Mouse (Mus musculus) left cerebral cortex, adult 8-10 months (tissue): ENCODE measurements at regions not wholly inside any gene's neighbourhood (a gene's known extent, or its start where the extent isn't known, plus 50 kb on each side); places are given as distances from the start of the nearest gene placed in this dataset.

Source experiments
- DNase-seq, 2 experiments: peaks; one replicate each; pipeline ENCODE4 v3.0.0; 2022; ENCODE audit warnings: low spot score in 2 of 2

DNA sequence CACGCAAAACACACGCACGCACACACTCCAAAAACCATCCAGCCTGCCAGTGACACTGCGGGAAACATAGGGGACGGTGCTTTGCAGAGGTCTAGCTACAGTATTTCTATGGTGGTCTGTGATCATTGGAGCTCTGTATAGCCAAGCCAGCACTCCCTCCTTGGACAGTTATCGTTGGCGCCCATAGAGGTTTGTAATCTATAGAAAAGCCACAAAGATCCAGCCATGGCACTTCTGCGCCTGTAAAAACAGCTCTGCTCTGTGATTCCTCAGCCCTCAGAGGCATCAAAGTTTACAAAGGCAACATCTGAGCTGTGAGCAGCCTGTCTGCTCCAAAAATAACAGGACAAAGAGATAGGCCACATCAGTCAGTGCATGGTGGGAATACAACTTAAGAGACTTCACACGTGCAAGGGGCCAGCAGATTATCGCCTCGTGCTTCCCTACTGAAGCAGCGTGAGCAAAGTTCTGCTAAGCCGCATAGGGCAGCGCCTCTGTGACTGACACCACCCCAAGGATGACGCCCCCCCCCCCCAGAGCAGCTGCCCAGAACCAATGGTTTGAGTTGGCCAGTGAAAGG, 194.7 kb downstream of the Ackr3 start:
- no peak for DNase-seq

DNA sequence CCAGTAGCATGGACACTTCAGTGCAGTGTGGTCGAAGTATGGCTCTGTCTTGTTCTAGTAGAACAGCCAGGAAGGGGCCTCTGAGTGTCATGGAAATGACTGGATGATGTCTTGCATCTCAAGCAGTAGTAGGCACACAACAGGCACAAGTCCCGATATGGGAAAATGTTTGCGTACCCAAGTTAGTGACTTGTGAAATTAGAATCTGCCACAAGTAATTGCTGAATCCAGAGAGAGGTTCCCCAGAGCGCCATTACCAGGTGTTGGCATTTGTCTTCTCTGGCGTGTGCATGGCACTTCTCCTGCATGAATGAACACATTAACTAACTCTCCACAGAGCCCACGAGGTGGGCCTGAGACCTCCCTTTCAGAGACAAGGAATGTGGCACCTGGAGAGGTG, 199.3 kb downstream of the Ackr3 start:
- no peak for DNase-seq

DNA sequence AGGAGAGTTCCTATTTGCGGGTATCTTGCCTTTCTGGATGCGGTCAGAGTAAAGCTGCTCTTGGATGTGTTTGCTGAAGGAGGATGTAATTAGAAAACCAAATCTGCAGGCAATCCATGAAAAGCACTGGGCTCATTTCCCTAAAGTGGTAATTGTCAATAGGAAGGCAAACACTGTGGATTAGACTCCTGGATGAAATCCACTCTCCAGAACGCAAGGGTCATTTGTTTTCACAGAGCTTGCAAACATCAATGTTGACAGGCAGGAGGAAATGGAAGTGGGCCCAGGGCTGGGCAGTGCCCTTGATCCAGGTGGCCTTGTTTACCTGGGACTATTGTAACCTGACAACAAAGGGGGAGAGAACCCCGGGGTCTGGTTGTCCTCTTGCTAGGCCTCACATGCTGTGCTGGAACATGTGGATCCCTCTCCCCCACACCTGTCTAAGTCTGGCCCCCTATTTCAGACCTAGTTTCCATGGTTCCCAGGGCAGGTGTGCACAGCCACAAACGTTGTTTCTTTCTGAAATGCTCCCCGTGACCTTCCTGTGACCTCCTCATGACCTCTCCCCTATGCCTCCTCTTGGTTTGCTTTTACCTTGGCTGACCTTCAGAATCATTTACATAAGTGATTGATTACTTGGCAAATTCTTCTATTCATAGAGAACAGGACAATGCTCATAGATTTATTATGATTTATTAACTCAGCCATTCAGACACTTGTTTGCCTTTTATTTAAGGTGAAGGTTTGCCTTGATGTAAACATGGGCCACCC, 197.9 kb upstream of the Cops8 start:
- no peak for DNase-seq

DNA sequence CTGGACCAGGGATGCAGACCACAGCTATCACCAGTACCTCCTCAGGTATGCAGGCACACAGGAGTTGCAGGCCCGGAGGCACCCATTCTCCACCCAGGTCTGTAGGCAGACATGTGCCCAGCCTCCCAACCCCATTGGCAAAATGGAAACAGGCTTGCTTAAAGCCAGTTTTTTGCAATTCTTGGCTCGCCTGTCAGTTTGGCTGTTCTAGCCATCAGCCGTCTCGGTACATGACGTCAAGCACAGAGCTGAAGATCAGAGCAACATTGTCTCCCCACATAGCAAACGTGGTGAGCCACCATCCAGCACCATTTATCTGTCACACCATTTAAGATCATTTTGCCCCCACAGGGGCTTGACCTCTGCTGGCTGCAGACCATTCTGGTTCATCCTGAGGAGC, 196.1 kb upstream of the Cops8 start:
- no peak for DNase-seq

DNA sequence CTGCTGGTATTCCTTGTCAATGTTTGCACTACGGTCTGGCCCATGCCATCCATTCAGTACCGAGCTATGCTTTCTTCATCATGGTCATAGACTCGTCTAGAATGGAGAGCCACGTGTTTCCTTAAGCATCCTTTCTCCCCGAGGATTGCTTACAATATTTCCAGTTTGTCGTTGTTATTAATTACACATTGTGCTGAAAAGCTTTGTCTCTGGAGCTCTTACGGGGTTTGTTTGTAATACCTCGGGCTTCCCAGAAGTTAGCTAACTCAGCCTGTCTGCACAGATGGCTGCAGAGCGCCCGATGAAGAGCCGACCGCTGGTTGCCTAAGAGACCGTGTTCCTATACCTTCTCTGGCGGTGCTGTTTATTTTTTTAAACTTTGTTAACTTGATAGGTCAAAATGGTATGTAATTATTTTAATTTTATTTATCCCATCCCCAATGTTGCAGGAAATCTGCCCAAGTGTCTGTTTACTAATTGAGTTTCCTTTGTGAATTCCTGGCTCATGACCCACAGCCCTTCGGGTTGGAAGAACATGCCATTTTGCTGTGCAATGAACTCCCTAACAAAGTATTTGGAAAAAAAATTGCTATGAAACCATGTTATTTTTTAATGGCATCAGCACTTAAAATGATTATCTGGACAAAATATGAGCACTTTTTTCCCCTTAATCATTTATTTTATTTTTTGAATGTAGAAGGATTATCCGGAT, 194.1 kb upstream of the Cops8 start:
- no peak for DNase-seq

DNA sequence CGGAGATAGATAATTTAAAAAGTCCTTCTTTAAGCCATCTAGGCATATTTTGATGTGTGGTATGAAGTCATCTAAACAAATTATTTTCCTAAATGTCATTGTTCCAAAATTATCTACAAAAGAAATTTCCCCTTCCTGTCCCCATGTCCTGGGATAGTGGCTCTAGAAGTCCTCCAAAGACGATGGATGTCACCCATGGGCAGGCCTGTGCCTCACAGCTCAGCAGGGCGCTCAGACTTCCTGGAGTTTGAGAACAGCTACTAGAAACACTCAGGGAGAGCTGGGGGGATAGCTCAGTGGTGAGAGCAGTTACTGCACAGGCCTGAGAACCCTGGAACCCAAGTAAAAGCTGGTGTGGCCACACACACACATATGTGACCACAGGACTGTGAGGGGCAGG, 193.5 kb upstream of the Cops8 start:
- DNase-seq: no peak

DNA sequence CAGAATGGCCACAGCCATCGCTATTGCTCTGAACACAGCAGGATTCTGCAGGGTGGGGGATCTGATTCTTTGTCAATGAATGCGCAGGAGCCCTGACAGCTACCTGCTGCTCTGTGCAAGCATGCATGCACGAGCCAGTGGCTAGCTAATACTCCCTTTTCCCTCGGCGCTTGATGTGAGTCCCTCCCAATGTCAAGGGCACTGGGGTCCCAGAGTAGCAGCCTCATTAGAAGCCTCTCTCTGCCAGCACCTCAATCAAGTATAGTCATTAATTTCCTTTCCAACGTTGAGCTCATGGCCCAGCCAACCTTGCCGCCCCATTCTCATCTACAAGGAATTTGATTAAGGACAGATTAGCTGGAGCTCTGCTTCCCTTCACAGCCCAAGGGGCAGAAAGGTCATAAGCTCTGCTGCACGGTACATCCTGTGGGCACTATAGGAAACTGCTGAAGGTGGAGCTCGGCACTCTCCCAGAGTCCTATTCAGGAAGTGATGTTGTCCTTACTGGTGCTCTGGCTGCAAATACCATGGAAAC, 190.2 kb upstream of the Cops8 start:
- DNase-seq: no peak

DNA sequence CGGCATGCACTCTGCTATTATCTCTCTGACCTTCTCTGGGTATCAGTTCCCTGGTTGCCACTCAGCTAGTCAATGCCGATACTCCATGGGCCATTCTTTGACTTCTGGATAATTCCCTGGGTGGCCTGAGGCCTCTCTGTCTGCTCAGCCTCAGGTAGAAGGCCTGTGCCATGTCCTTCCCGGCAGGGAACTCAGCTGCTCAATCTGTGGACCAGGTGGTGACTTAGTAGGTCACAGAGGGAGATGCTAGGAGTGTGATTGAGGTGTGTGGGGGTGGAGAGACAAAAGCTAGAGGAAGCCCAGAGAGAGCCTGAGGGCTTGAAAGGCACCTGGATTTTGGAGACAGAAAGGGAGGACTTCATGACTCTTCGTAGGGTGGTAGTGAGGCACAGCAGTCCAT, 188.0 kb upstream of the Cops8 start:
- DNase-seq: no peak

DNA sequence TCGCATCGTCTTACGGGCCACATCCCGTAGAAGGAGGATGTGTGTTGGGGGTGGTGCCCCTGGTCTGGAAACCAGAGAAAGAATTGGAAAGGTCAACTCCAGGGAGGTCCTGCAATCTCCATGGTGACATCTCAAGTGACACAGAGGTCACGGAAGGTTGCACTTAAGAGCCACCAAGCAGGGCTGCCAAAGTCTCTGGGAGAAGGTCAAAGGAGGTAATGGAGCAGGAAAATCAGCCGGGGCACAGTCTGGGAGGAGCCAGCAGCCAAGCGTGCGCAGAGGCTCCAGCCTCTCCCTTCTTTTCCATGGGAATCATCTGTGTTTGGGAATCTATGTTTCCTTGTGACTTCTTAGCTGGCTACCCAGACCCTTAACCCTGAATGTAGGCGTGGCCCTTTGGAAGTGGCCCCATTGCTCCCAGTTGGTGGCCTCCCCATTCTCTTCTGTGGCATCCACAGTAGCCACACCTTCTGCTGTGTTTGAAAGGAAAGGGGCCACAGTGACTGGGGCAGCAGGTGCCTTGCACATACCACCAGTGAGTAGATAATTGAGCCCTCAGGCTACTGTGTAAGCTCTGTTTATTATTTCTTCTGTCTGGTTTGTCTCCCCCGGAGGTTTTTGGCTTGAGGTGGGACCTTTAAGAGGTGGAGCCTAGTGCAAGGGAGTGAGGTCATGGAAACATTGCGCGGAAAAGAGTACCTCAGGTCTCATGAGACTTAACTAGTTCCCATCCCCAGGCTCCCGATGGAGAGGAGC, 178.5 kb upstream of the Cops8 start:
- DNase-seq: no peak

DNA sequence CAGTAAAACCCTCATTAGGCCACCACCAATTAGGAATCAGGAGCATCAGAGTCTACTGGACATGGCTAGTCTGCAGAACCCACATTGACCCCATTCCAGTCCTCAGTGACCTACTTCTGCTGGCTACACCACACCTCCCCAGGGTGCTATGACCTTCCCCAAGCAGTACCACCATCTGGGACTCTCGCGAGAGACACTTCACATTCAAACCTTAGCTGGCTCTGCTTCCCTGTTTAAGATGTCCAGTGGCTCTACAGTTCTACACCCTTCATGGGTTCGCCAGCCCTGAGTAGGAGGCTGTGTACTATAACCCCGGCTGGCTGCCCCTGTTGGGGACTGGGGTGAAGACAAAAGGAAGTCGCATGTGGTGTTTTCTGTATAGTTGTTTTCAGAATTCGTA, 174.4 kb upstream of the Cops8 start:
- DNase-seq: no peak

DNA sequence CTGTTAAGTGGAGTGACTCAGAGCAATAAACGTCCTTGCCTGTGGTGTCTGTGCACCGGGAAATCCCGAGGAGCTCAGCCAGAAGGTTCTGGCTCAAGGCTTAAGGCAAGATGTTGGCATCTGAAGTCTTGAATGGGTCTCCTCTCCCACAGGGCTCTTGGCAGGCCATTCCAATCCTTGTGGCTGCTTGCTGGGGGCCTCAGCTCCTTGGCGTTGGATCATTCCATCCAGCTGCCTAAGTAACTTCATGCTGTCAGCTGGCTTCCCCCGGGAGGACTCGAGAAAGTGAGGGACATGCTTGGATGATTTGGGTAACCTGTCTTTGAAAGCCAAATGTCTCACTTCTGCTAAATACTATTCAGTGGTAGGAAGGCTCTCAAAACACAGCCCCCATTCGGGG, 174.0 kb upstream of the Cops8 start:
- no peak for DNase-seq

DNA sequence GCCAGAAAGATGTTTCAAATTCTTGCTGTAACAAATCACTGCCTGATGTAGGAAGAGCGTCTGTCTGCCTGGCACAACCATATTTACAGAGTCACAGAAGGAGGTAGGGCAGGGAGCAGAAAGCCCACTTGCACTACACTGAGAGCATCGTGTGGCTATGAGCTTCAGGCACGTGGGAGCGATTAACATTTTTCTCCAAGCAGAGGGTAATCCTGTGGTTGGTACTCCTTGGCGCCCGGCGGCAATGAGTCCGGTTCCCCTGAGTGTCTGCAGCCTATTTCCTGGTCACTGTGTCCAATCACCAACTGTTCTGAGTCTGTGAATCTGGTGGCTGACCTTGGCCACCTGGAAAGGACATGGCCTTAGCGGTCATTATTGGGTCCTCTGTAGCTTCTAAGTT, 172.3 kb upstream of the Cops8 start:
- no peak for DNase-seq

DNA sequence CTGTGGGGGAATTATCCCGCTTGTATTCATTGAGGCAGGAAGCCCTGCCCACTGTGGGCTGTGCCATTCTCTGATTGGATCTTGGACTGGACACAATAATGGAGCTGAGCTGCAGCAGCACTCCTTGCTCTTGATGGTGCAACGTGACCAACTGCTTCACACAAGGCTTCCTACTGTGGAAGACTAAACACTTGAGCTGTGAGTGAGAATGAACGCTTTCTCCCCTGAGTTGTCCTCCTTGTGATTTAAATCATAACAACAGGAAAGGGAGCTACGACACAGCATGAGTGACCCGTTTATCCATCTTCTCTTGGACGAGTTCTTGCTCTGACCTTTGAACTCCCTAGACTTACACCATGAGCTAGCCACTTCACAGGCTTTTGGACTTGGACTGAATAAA, 171.0 kb upstream of the Cops8 start:
- no peak for DNase-seq

DNA sequence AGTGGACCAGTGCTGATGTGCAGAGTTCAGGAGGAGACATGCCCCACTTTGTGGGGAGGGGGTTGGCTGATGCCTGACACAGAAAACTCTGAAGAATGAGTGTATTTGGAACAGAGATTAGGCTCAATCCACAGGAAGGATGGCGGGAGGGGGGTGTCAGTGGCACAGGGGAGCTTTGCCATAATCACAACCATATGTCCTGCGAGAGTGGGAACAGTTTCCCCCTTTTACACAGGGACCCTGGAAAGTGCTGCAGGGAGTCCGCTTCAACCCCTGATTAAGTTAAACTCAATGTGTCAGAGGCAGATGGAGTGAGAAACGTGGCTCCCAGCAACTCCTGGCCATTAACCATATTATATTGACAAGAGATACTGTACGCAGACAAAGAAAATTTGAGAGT, 168.9 kb upstream of the Cops8 start:
- DNase-seq: no peak

DNA sequence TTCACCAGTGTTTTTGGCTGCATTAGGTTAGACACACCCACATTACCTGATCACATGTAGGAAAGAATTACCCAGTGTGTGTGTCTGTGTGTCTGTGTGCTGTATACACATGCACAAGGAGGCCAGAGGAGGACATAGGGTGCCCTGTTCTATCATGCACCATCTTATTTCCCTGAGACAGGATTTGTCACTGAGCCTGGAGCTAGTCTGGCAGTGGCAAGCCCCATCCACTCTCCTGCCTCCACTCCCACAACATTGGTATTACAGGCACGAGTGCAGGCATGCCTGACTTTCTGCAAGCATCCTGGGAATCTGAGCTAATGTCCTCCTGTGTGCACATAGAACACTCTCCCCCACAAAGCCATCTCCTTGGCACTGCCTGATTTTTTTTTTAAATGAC, 162.1 kb upstream of the Cops8 start:
- DNase-seq: no peak

DNA sequence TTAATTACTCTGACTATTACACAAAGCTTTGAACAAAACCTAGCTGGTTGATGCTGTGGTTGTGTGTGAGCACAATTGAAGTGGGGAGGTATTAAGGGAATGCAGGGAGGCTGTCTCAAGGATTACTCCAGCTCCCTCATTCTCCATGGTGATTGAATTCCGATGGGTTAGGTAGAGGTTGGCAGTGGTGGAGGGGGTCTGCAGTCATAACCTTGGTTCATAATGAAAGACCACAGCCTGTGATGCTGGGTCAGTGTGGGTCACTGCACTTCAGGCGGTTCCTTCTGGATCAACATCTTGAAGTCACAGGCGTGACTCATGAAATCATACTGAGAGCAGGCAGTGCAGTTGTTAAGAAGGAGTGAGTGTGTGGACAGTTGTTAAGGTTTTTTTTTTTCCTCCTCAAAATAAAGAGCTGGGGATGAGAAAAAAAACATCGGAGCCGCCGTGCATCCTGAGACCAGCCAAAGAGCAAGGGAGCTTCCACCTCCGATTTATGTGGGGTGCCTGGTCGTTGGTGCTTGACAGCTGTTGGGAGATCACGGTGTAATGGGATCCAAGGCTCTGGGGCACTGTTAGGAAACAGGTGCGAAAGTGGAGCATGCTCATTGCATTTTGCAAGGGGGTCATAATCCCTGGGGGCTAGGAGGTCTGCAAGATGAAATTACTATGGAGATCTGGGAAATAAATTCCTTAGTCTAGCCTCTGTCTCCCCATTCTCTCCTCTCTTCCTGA, 161.5 kb upstream of the Cops8 start:
- no peak for DNase-seq

DNA sequence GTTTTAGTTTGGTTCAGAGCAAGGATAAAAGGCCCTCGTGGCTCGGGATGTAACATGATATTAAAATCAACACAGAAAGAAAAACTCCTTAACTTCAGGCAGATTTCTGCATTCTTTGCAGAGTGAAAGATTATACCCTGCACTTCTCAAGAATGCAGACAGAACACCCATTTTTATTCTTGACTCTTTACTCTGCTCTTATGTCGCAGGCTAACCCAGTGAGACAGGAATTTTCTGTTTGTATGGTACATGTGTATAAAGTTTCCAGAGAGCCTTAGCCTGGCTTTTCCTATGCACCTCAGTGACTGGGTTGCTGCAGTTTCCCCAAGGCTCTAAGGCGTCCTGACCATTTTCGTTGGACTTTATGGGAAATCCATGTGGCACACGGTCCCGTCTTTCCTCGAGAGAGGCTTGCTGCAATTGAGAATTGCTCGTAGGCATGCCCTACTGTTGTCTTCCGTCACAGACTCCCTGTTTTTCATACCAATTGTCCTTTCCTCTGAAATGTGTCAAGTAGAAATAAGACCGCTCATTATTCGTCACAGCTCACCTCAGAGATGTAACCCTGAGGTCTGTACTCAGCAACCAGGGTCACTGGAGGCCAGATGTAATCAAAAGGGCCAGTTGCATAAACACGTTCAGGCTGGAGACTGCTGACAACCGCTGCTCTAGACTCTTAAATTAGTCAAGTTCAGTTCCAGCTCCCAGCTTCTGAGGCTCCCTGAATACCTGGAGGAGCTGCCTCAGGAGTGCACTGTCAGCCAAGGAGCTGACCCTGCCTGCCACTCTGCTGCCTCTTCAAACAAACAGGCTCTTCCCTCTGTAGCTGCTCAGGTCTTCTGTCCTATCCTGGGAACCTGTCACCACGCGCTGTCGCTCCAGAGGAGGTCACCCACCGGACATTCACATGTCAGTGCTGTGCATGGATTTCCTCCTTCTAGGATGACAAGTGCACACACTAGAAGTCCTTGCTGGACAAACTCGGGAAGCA, 160.2 kb upstream of the Cops8 start:
- DNase-seq: no peak

DNA sequence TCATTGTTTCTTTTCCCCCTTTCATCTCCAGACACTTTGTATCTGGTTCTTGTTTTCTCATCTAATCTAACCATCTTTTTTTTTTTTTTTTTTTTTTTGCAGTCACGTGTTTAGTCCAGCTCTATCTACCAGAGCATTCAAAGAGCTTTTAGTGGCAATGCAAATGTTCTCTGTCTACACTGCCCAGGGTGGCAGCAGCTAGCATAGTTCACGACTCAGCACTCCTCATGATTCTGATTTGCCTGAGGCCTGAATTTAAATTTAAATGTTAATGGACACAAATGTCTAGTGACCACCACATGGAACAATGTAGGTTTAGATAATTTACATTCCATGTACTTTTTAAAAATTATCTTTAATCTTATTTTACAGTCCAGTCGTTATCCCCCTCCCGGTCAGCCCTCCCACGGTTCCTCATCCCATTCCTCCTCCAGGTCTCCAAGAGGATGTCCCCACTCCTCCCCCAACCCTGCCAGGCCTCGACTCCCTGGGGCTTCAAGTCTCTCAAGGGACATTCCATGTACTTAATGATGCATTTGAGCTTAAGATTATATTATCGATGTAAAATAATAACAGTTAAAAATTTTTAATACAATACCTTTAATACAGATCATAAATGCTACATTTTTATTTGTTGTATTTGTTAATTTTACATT, 153.1 kb upstream of the Cops8 start:
- DNase-seq: no peak

DNA sequence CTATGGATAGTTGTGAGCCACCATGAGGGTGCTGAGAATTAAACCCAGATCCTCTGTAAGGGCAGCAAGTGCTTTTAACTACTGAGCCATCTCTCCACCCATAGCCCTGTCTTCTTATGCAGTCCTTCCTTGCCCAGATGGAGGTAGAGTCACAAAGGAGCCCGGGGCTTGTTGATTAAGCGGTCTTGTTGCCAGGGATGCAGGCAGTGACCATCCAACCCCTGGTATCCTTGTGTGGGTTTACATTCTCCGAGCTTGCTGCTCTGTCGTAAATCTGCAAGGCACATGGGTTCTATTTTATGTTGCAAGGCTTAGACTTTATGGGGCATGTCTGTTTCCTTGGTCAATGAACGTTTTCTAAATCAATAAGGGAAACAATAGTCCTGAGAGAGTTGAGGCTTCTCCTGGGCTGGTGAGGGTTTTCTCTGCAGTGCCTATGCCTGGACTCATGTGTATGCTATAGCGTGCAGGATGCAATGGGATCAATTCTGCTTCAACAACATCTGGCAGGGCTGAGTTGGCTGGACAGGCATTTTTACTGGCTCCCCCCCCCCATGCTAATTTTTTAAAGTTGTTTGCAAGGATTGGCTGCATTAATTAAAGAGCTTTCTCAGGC, 150.7 kb upstream of the Cops8 start:
- no peak for DNase-seq
